Mouse (Mus musculus) bone marrow macrophage, adult 2 months (primary cell): Measurements from ENCODE around the gene Itsn1.

Source experiments
- CTCF ChIP-seq: IDR thresholded peaks from 2 replicates; pipeline ENCODE4 v1.5.1; 2012; ENCODE audit warnings: low read depth, mild to moderate bottlenecking, low read length, moderate library complexity
- POLR2A ChIP-seq: IDR thresholded peaks from 2 replicates; pipeline ENCODE4 v1.6.1; 2012; ENCODE audit warnings: mild to moderate bottlenecking, low read depth, low read length, borderline replicate concordance

DNA sequence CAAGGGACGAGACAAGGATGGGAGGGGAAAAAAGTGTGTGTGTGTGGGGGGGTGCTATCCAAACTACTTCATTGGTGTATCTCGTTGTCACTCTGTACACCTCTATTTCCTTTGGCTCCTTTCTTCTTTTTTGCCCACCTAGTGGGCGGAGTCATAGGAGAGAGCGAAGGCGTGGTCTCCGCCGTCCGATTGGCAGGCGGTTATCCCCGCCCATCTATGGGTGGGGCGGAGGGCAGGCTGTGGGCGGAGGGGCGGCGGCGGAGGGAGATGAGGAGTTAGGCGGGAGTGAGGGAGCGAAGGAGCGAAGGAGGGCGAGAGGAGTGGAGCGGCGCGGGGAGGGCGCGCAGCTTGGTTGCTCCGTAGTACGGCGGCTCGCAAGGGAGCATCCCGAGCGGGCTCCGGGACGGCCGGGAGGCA is at the start of gene Itsn1:
- TF ChIP-seq CTCF (no peak), POLR2A (peak; percentile 84; the same call in 1 of the 2 replicates)
